Mouse (Mus musculus) left cerebral cortex, postnatal 36 days (tissue): ENCODE measurements at regions not wholly inside any gene's neighbourhood (a gene's known extent, or its start where the extent isn't known, plus 50 kb on each side); places are given as distances from the start of the nearest gene placed in this dataset.
A peak's percentile ranks its signal among the peaks of the same experiment; 100 is the strongest.

Experiments used
- DNase-seq, 2 experiments: peaks; one replicate each; pipeline ENCODE4 v3.0.0; 2021 to 2022; ENCODE audit warnings: low spot score in 2 of 2, mixed read lengths in 1 of 2
- intact Hi-C: fragments of 180-260 bp; cut with DNase I; formaldehyde crosslinking; loops from one replicate; pipeline ENCODE4 v1.15.1; 2025

DNA sequence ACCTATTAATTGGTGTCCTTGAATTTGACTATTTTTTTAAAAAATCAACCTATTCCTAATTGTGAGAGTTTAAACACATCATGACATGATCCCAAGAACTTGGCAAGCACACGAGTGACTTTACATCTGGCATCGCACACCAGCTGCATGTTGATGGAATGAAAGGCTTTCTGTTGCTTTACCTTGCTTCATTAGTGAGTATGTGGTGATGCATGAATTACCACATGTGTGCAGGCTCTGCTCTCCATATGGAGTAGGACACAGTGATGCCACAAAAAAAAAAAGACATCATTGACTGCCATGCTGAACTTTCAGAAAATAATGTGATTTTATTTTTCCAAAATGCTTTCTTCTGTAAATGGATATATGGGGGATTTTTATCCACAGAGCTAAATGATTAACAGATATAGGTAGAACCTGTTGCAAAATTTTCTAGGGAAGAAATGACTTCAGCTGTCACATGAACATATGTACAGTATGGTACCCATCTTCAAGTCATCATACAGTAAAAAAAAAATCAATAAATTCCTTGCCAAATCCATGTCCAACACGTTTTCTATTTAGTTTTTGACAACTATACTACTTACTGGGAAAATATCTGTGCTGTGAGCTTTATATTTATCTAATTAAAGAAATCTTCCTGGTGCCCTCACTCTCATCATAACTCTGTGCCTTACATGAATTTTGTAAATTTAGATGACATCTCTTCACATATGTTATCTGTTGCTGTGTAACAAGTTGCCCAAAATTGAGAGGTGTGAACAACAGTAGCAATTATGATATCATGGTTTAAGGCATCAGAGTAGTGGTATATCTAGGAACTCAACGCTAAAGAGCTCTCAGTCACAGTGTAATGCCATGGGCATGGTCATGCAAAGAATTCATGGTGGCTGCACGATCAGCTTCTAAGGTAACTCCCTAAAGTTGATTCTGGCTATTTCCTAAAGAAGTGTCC is 84.0 kb upstream of the Arrdc3 start:
- intact Hi-C loops: no loop called here

GRCm38 (mm10) chr13:80806172-80806571 is 77.0 kb upstream of the Arrdc3 start:
- intact Hi-C loops: no loop called here
- DNase-seq: peak; percentile 6 to 11

More for the DNA sequence above, 84.0 kb upstream of the Arrdc3 start:
- no peak for DNase-seq

DNA sequence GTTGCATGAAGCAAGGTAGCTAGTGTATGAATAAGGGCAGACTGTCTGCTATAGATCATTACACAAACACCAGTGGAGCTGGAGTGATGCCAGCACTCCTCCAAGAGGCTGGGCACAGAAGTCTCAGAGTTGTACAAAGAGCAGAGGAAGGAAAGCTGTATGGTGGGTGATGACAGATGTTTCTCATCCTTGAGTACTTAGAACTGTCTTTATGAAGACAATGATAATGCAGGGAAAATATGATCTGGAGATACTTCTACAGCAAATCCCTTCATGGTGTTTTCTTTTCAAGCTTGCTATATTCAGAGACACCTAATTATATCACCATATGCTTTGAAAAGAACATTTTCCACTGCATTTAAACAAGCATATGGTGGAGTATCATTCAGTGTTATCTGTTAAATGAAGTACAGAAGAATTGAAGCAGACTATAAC is 56.1 kb upstream of the Arrdc3 start:
- peak; percentile 21 to 31 for DNase-seq
- intact Hi-C loops: no loop called here
